Mouse (Mus musculus) T-helper 2 cell (primary cell): ENCODE data around the gene Kcnh4.
"Not testable (repeated sequence)": the region's sequence is repeated elsewhere in the genome, so short reads cannot be mapped to it uniquely, and the experiment has no call there.

Experiments used
- in situ Hi-C: fragments of 300-600 bp; cut with MboI, MseI; formaldehyde crosslinking; loops from one replicate; pipeline ENCODE4 v1.15.1; 2025; ENCODE audit warnings: high pct_unique_total_duplicates

Gene Kcnh4

GRCm38 (mm10) chr11:100759611-100760233 lies at the start of gene Kcnh4:
Gene Kcnh4, minus strand, starts transcription at chr11:100759942.
- in situ Hi-C loops, result no loop called here

- in situ Hi-C loops, result loop anchor here (5.0 to 10.0 kb wide), 2 partner anchors 66 to 158 kb away; no protein-coding TSS in a partner anchor
Observed at GRCm38 (mm10) chr11:100806380-100807305, 46.9 kb upstream of the Kcnh4 start.

- in situ Hi-C loops, result loop anchor here (5.0 to 10.0 kb wide), 2 partner anchors 67 to 159 kb away; no protein-coding TSS in a partner anchor
Observed at GRCm38 (mm10) chr11:100805535-100805934, 45.8 kb upstream of the Kcnh4 start.

- in situ Hi-C loops, result loop anchor here (5.0 to 10.0 kb wide), 3 partner anchors 37 to 238 kb away; no protein-coding TSS in a partner anchor
Observed at GRCm38 (mm10) chr11:100804409-100804808, 44.7 kb upstream of the Kcnh4 start.

GRCm38 (mm10) chr11:100799426-100799825 lies 39.7 kb upstream of the Kcnh4 start:
- in situ Hi-C loops, result no loop called here

- in situ Hi-C loops, result no loop called here
Observed at GRCm38 (mm10) chr11:100796585-100796984, 36.8 kb upstream of the Kcnh4 start.

GRCm38 (mm10) chr11:100795386-100795785 lies 35.6 kb upstream of the Kcnh4 start:
- in situ Hi-C loops, result no loop called here

GRCm38 (mm10) chr11:100791457-100792049 lies 31.8 kb upstream of the Kcnh4 start:
- in situ Hi-C loops, result no loop called here

- in situ Hi-C loops, result not testable (repeated sequence)
Observed at GRCm38 (mm10) chr11:100790644-100791043, 30.9 kb upstream of the Kcnh4 start.

GRCm38 (mm10) chr11:100789702-100790101 lies 30.0 kb upstream of the Kcnh4 start:
- in situ Hi-C loops, result no loop called here

GRCm38 (mm10) chr11:100785774-100786173 lies 26.0 kb upstream of the Kcnh4 start:
- in situ Hi-C loops, result no loop called here

- in situ Hi-C loops, result no loop called here
Observed at GRCm38 (mm10) chr11:100784286-100784685, 24.5 kb upstream of the Kcnh4 start.

GRCm38 (mm10) chr11:100782568-100782967 lies 22.8 kb upstream of the Kcnh4 start:
- in situ Hi-C loops, result no loop called here

GRCm38 (mm10) chr11:100781763-100782475 lies 22.2 kb upstream of the Kcnh4 start:
- in situ Hi-C loops, result no loop called here

- in situ Hi-C loops, result no loop called here
Observed at GRCm38 (mm10) chr11:100780247-100780646, 20.5 kb upstream of the Kcnh4 start.

GRCm38 (mm10) chr11:100778069-100778468 lies 18.3 kb upstream of the Kcnh4 start:
- in situ Hi-C loops, result no loop called here

GRCm38 (mm10) chr11:100775921-100776320 lies 16.2 kb upstream of the Kcnh4 start:
- in situ Hi-C loops, result no loop called here

- in situ Hi-C loops, result no loop called here
Observed at GRCm38 (mm10) chr11:100774261-100774660, 14.5 kb upstream of the Kcnh4 start.

- in situ Hi-C loops, result no loop called here
Observed at GRCm38 (mm10) chr11:100770646-100771408, 11.1 kb upstream of the Kcnh4 start, which contains the start of gene Ghdc. Gene Ghdc, minus strand, starts transcription at chr11:100770957.

- in situ Hi-C loops, result loop anchor here (5.0 kb wide), 1 partner anchor 32 kb away; no protein-coding TSS in a partner anchor
Observed at GRCm38 (mm10) chr11:100769980-100770379, 10.2 kb upstream of the Kcnh4 start.
